Mouse (Mus musculus): ENCODE measurements around the gene Stk39.

Gene Stk39

GRCm38 (mm10) chr2:68421002-68421401, 51.1 kb downstream of the Stk39 start:
- 89% methylated on average over 6 of the region's 6 CpGs for WGBS

GRCm38 (mm10) chr2:68420223-68420622, 51.8 kb downstream of the Stk39 start:
- 83% methylated on average over 6 of the region's 6 CpGs for WGBS

- WGBS, result 45% methylated on average over 7 of the region's 7 CpGs
Observed at GRCm38 (mm10) chr2:68419746-68420145, 52.3 kb downstream of the Stk39 start.

DNA sequence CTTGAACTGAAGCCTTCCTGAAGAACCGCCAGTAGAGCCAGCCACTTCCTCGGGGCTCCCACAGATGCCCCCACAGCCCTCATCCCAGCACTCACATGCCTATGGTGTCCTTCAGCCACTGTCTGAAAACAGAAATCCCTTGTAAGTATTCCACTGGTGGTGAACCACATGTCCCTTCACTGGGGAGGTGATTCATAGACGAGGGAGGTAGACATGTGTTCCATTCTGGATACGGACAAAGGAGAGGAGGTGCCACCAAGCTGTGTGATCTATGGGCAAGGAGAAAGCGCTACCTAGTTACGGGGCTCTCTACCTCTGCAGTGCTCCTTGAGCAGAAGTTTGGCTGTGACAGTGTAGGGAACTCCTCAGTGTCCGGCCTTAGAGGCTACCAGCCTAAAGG, 52.9 kb downstream of the Stk39 start:
- 67% methylated on average over 7 of the region's 7 CpGs for WGBS

DNA sequence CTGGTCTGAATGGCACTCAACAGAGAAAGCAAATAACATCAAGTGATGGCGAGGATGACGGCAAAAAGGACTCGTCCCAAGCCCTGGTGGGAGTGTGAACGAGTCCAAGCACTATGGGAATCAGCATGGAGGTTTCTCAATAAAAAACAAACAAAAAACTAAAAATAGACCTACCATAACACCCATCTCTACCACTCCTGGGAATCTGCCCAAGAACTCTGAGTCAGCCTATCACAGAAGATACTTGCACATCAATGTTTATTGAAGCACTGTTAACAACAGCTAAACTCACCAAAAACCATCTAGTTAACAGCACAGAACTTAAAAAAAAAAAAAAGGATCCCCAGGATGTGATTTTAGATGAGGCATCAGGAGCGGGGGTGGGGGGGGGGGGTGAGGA, 55.0 kb downstream of the Stk39 start:
- 50% methylated on average over 5 of the region's 5 CpGs for WGBS

- WGBS, result 67% methylated on average over 6 of the region's 6 CpGs
Observed at GRCm38 (mm10) chr2:68415691-68416090, 56.4 kb downstream of the Stk39 start.

DNA sequence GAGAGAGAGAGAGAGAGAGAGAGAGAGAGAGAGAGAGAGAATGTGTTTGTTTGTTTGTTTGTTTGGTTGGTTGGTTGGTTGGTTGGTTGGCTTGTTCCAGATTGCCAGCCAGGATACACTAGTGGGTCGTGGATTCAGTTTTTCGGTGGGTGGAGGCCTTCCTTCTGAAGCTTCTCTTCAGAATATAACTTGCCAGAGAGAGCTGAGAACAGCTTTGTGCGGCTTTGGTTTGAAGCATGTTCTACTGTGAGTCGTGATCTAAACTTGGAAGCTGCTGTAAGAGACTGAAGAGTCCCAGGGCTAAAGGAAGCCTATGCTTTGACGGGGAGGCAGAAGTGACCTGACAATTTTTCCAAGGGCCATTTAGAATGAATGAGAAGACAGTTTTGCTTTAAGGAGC, 59.9 kb downstream of the Stk39 start:
- 30% methylated on average over 5 of the region's 5 CpGs for WGBS

DNA sequence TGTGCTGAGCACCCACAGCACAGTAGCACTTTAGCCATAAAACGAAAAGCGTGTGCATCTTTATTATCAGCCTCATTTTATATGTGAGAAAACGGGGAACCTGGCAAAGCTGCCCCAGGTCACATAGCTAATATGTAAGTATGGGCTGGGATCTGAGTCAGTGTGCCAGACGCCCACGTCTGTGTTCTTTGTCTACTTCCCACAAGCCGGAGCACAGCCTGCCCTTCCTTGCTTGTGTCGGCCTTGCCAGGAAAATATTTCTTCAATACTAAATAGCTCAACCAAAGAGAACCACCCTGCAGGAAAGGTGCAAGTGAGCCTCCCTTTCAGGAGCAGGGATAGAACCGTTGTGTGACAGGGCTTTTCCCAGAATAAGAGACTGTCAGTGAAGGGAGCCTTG, 60.9 kb downstream of the Stk39 start:
- 38% methylated on average over 8 of the region's 8 CpGs for whole genome bisulfite sequencing

GRCm38 (mm10) chr2:68409640-68410215, 62.3 kb downstream of the Stk39 start:
- WGBS, result 87% methylated on average over 12 of the region's 12 CpGs

DNA sequence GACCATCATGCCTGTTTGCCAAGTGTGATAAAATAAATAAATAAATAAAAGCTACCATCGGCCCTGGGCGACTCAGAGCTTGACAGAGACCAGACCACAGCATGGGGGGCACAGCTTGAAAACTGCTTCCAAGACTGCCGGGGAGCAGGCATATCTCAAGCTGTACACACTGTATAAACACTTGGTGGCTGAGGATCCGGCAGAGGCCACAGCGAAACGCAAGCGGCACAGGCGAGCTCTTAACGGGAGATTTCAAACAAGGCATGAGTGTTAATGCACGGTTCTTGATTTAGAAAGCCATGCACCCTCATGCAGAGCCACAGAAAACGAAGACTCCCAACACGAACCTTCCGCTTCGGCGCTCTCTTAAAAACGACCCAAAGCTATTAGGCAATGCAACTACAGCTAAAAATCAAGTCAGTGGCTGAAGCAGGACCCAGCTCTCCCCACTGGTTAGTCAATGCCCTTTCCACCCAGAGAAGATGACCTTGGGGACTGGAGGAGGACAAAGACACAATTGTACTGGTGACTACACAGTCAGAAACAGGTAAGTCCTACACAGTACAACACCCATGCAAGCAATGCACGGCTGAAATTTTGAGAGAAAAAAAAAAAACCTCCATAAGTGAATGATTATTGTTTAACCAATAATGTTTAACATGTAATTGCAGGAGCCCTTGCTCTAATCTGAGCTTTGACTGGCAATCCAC, 63.6 kb downstream of the Stk39 start:
- 72% methylated on average over 17 of the region's 17 CpGs for WGBS

DNA sequence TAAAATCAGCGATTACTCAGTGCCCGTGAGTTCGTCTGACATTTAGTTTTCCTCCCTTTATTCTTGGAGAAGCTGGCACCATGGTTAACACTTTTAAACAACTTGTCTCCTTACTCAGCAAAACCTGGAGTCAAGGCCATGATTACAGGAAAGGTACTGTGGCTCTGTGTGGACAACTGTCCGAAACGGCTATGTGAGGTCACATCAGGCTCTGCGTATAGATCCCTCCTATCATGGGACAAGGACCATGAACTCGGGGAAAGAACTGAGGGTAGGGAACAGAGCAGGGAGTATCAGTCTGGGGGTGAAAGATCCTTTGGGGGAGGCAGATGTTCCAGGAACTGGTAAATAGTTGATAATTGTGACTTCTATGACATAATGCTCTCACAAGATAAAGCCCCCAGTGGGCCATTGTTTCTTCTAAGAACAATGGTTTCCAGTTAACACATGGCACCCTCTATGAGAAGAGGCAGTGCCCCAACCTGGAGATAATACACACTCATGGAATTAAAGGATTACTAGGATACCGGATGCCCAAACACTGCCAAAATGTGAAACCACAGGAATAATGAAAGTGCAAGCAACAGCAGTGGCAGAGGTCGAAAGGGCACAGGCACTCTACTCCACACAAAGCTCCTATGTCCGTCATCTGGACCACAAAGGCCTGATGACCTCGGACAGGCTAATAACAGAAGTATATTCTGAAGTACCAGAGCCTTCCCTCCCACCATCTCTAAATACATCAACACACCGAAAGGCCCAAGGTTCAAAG, 64.7 kb downstream of the Stk39 start:
- 79% methylated on average over 12 of the region's 12 CpGs for WGBS

GRCm38 (mm10) chr2:68406571-68407074, 65.4 kb downstream of the Stk39 start:
- 69% methylated on average over 12 of the region's 12 CpGs for whole genome bisulfite sequencing

- 44% methylated on average over 16 of the region's 16 CpGs for WGBS
Observed at GRCm38 (mm10) chr2:68405163-68405715, 66.8 kb downstream of the Stk39 start.

DNA sequence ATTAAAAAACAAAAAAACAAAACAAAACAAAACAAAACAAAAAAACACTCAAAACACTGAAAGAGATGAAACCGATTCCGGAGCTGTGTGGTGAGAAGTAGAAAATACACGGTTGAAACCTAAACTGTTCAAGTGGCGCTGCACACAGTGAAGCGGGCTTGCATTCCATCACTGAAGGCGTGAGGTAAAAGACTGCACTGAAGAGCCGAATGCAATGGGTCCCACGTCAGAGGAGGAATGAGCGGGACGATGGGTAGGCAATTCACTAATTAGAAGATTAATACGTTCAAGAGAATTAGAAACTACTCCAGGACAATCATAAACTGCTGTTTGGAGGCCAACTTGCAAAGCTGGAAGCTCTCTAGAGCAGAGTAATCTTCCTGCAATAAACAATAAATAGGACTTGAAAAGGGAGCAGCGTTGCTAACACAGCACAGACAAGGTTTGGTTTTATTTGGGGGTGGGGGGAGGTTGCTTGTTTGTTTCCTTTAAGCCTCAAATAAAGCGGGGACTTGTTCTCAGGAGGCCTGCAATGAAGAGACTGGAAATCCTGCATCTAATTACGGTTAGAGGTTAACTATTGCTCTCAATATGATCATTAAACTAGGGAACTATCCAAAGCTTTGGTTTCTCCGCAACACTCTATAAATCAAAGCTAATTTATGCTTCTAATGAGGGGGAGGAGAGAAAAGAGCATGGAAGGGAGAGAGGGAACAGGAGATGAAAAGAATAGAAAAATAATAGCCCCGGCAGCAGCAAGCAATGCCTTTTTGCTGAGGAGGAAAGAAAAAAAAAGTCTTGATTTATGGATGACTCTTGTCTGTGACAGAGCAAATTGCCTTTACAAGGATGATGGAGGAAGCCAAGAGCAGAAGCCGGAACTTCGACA, 67.5 kb downstream of the Stk39 start:
- 60% methylated on average over 18 of the region's 18 CpGs for WGBS

DNA sequence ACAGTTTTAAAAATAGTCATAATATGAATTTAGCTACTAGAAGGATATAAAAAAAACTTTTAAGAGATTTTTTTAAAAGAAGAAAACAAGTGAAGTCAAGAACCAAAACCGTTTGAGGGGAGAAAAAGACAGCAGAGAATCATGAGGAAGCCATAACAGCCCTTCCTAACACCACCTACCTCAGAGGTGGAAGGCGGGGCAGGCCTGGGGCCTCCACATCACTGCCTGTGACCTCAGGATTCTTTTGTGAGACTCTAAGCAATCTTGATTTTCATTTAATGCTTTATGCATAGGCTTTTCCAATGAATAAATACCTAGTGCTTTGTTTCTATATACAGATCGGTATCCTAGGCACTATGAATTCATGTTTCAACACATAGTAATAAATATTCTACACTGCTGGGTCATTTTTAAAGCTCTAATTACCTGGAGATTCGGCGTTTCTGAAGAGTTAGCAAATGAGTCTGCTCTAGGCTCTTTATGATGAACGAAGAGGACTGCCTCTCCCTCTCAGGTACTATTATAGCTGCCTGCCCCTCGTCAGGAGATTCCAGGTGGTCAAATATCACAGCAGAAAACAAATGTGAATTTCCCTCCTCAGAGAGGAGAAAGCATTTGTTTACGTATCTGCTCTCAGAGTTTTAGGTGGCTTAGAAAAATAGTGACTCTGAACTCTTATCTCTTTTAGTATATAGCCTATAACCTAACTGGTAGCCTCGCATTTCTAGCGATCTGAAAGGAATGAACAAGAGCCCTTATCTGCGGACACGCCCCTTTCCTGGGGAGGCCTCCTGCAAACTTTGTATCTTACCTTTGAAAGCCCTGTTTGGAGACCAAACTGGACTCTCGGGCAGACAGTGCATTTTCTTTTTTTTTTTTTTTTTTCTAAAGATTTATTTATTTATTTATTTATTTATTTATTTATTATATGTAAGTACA, 78.2 kb downstream of the Stk39 start:
- 90% methylated on average over 13 of the region's 13 CpGs for WGBS

DNA sequence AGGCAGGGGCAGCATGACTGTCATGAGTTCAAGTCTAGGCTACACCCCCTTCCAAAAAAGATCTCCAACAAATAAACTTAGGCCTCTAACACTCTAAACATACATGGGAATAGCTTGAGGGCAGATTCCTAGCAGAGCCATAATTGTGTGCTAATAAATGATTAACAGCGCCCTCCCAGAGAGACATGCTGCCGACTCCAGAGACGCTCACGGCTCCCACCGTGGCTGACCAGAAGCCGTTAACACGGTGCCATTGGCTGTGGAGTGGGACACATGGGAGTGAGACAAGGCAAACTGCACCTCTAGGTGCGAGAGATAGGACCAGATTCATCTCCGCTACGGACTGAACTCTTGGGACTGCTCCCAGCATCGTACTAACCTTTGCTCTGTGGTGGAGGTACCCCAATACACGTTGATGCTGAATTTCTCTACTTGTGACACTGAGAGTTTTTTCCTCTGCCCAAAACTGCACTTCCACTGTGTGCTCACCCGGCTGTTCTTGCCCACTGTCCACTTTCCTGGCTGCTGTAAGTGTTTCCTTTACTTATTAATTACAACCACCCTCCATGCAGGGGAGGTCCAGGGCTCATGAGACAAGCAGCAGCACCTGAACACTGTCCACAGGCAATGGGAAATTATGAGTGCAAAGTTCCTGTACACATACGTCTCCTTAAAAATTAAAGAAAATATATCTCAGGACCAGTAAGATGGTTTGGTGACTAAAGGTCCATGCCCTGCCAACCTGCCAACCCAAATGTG, 84.1 kb downstream of the Stk39 start:
- WGBS, result 93% methylated on average over 14 of the region's 14 CpGs

DNA sequence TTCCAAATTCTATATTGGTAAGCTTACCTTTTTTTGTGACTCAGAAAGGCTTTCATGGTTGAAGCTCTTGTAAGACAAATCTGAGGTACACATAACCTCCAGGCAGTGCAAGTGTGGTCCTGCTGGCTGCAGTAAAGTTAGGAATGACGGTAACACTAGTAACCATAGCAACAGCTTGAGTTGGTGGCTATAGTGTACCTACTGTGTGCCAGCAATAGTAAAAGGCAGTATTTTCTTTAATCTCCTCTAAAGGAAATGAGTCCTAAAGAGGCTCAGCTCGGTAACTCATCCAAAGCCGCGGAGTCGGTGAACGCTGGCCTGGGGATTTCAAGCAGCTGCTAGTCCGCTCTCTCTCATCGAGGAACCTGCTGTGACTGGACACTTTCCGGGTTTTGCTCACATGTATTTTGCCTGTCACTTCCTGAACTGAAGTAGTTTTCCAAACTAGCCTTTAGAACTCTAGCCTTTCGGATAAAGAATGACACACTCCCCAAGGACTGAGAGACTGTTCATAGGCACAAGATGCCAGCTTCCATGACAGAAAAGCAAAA, 85.7 kb downstream of the Stk39 start:
- 84% methylated on average over 10 of the region's 10 CpGs for WGBS

- WGBS, result 86% methylated on average over 9 of the region's 9 CpGs
Observed at GRCm38 (mm10) chr2:68385654-68386312, 86.3 kb downstream of the Stk39 start.

- WGBS, result 95% methylated on average over 4 of the region's 4 CpGs
Observed at GRCm38 (mm10) chr2:68383964-68384363, 88.1 kb downstream of the Stk39 start.

All from cerebral cortex, adult 2 months (tissue).